Mouse (Mus musculus) testis, adult 2 months (tissue): ENCODE data around the gene Ccdc13. TPM values are rescaled to one million over a fixed set of nuclear protein-coding genes. Genes with fewer than 3 reads are reported as not detected.

Experiments
- H3K27ac ChIP-seq: fragments of 200-500 bp; 2 replicates; pipeline ENCODE4 v1.5.1; 2012; ENCODE audit warnings: low read depth, low read length; ENCODE audit not compliant: control insufficient read depth, insufficient read depth
- H3K27me3 ChIP-seq: fragments of 200-500 bp; 2 replicates; pipeline ENCODE4 v1.6.1; 2012; ENCODE audit warnings: mild to moderate bottlenecking, low read length, moderate library complexity; ENCODE audit not compliant: control insufficient read depth, insufficient read depth
- H3K36me3 ChIP-seq: fragments of 200-500 bp; 2 replicates; pipeline ENCODE4 v1.6.1; 2012; ENCODE audit warnings: mild to moderate bottlenecking, low read length; ENCODE audit not compliant: control insufficient read depth, insufficient read depth
- H3K4me1 ChIP-seq: fragments of 200-500 bp; 2 replicates; pipeline ENCODE4 v1.6.1; 2012; ENCODE audit warnings: low read length; ENCODE audit not compliant: control insufficient read depth, insufficient read depth
- H3K4me3 ChIP-seq: fragments of 200-500 bp; 2 replicates; pipeline ENCODE4 v1.5.1; 2012; ENCODE audit warnings: low read depth, mild to moderate bottlenecking, low read length, moderate library complexity, mixed read lengths; ENCODE audit not compliant: control insufficient read depth
- CTCF ChIP-seq: fragments of 200-500 bp; IDR thresholded peaks from 2 replicates; pipeline ENCODE4 v1.5.1; 2012; ENCODE audit warnings: low read depth, mild to moderate bottlenecking, inconsistent platforms, low read length, moderate library complexity; ENCODE audit not compliant: control insufficient read depth, insufficient read depth, insufficient replicate concordance
- POLR2A ChIP-seq: fragments of 200-500 bp; IDR thresholded peaks from 2 replicates; pipeline ENCODE4 v1.6.1; 2012; ENCODE audit warnings: low read depth, mild to moderate bottlenecking, inconsistent platforms, low read length, moderate library complexity; ENCODE audit not compliant: control insufficient read depth
- polyA plus RNA-seq: library from polyadenylated mRNA; depleted of rRNA; stranded (reverse); fragments of >200 nt; gene quantifications from 2 replicates; pipeline ENCODE4 v1.2.3, GENCODE M21; 2012

The Ccdc13 gene
- polyA plus RNA-seq, 1 experiment, result 109 TPM

- TF ChIP-seq CTCF (no peak), POLR2A (no peak)
- no peaks in the 10 kb centered on the region; the same call in none of the 2 replicates for H3K4me1 ChIP-seq
- H3K36me3 ChIP-seq, result no peaks in the 10 kb centered on the region
- H3K27me3 ChIP-seq, result no peaks in the 10 kb centered on the region
- H3K27ac ChIP-seq, result no peak overlapping the region
- no peak overlapping the region for H3K4me3 ChIP-seq
These were observed 20.1 kb upstream of the Ccdc13 start for GRCm38 (mm10) chr9:121859345-121859744.

DNA sequence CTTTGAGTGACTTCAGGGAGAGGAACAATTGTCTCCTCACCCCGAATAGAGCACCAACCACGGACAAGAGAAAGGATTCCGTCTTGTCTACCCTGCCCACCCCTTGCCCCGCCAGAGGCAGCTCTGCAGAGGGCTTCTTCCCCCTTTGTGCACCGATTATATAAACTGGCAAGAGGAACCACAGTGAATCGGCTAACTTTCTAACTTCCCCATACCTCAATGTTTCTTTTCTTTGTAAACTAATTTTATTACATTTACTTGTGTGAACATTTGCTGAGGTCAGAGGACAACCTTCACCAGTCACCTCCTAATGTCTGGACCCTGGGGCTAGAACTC lies 18.9 kb upstream of the Ccdc13 start, which contains the start of gene Higd1a:
Gene Higd1a, minus strand, starts transcription at position 210 of the 336 bp plus-strand sequence.
- no peak for TF ChIP-seq POLR2A
- TF ChIP-seq CTCF, result no peak
- Histone ChIP-seq H3K27ac (peak within 1 kb of the TSS; percentile 95), H3K4me3 (peak within 1 kb of the TSS; percentile 96)

GRCm38 (mm10) chr9:121857474-121858152 lies 18.4 kb upstream of the Ccdc13 start:
- Histone ChIP-seq H3K36me3 (no peaks in the 10 kb centered on the region), H3K27ac (peak overlapping the region; percentile 95), H3K27me3 (no peaks in the 10 kb centered on the region), H3K4me3 (peak overlapping the region; percentile 96), H3K4me1 (no peaks in the 10 kb centered on the region; the same call in none of the 2 replicates)
- TF ChIP-seq CTCF (no peak), POLR2A (peak; percentile 83)

More for the DNA sequence above, 18.9 kb upstream of the Ccdc13 start, which contains the start of gene Higd1a:
- no peaks in the 10 kb centered on the region for H3K27me3 ChIP-seq
- no peaks in the 10 kb centered on the region; the same call in none of the 2 replicates for H3K4me1 ChIP-seq
- no peaks in the 10 kb centered on the region for H3K36me3 ChIP-seq

- no peaks in the 10 kb centered on the region for H3K27me3 ChIP-seq
- no peaks in the 10 kb centered on the region; the same call in none of the 2 replicates for H3K4me1 ChIP-seq
- H3K36me3 ChIP-seq, result no peaks in the 10 kb centered on the region; the same call in 1 of the 2 replicates
- TF ChIP-seq POLR2A (no peak), CTCF (no peak)
- peak overlapping the region; percentile 96 for H3K4me3 ChIP-seq
- peak overlapping the region; percentile 91 for H3K27ac ChIP-seq
These were observed 17.6 kb upstream of the Ccdc13 start for GRCm38 (mm10) chr9:121856649-121857416.

GRCm38 (mm10) chr9:121854246-121854645 lies 15.0 kb upstream of the Ccdc13 start:
- Histone ChIP-seq H3K27me3 (no peaks in the 10 kb centered on the region), H3K36me3 (no peaks in the 10 kb centered on the region; the same call in 1 of the 2 replicates), H3K4me3 (no peak overlapping the region), H3K4me1 (no peaks in the 10 kb centered on the region; the same call in none of the 2 replicates), H3K27ac (no peak overlapping the region)
- TF ChIP-seq CTCF, result no peak
- TF ChIP-seq POLR2A, result no peak

- Histone ChIP-seq H3K27me3 (no peaks in the 10 kb centered on the region), H3K4me3 (no peak overlapping the region), H3K27ac (no peak overlapping the region), H3K4me1 (no peaks in the 10 kb centered on the region), H3K36me3 (no peaks in the 10 kb centered on the region; the same call in 1 of the 2 replicates)
- no peak for TF ChIP-seq CTCF
- TF ChIP-seq POLR2A, result no peak
These were observed 8.6 kb upstream of the Ccdc13 start for GRCm38 (mm10) chr9:121847842-121848241.

- Histone ChIP-seq H3K27me3 (no peaks in the 10 kb centered on the region), H3K27ac (no peak overlapping the region), H3K4me3 (no peak overlapping the region), H3K4me1 (no peaks in the 10 kb centered on the region), H3K36me3 (no peaks in the 10 kb centered on the region; the same call in 1 of the 2 replicates)
- TF ChIP-seq POLR2A (no peak), CTCF (no peak)
These were observed 7.9 kb upstream of the Ccdc13 start for GRCm38 (mm10) chr9:121847138-121847537.
